Mouse (Mus musculus) erythroblast, embryonic 14.5 days (primary cell): ENCODE results near the gene Tmem14c.

Experiments
- GATA1 ChIP-seq: IDR thresholded peaks from 2 replicates; pipeline ENCODE4 v1.6.1; 2012; ENCODE audit warnings: low read length, inconsistent platforms, mixed read lengths
- TAL1 ChIP-seq: IDR thresholded peaks from 3 replicates; pipeline ENCODE4 v1.6.1; 2012; ENCODE audit warnings: low read length, inconsistent platforms, mixed read lengths

- TF ChIP-seq GATA1: no peak
- TF ChIP-seq TAL1: no peak
These were observed 7.1 kb upstream of the Tmem14c start for GRCm38 (mm10) chr13:41008946-41009345.
